16 mouse cellular contexts compared by ENCODE assay signal in the genomic region with DNA sequence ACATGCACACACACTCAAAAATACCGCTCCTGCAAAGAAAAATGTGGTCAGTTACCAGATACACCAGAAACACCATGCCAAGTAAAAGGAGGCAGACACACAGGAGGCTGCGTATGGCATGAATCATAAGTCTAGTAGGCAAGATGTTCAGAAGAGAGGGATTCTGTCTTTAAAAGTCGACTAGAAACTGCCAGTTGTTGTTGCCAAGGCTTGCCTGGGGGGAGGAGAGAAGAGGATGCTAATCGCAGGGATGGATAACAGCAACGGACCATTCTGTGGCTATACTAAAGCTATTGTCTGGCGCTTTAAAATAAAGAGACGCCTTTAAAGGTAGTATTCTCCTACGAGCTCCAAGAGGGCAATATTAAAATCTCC. TPM values are rescaled to one million over a fixed set of nuclear protein-coding genes. Genes with fewer than 3 reads are reported as not detected.
DNase-seq lines count a peak whose midpoint lies in the region; ATAC-seq lines count a peak whose summit lies in the region.
"Had no signal": no experiment of that assay in that cellular context is flagged by ENCODE, and none has a peak within 500 bp of the region (broad histone marks: within the 10 kb centered on the region; RNA-seq: fewer than 3 reads in every experiment).

No protein-coding gene starts in this region.

- H3K4me1 ChIP-seq in hindbrain, embryonic 13.5 days (replicated peaks): peaks cover 54% of the 10 kb centered on the region
- H3K4me1 ChIP-seq in hindbrain, embryonic 12.5 days: peaks cover 35% of the 10 kb centered on the region
- peaks cover 36% of the 10 kb centered on the region for H3K4me1 ChIP-seq in embryonic facial prominence, embryonic 14.5 days (ENCODE audit: control insufficient read depth, insufficient read depth, low read length)
- H3K4me1 ChIP-seq in neural tube, embryonic 15.5 days: peaks cover 60% of the 10 kb centered on the region

- 41% methylated on average over 8 of the region's 8 CpGs for WGBS in hindbrain, embryonic 13.5 days
- WGBS in hindbrain, embryonic 12.5 days: 53% methylated on average over 8 of the region's 8 CpGs
- WGBS in embryonic facial prominence, embryonic 14.5 days: 42% methylated on average over 8 of the region's 8 CpGs
- WGBS in neural tube, embryonic 15.5 days: 24% methylated on average over 8 of the region's 8 CpGs

- H3K4me2 ChIP-seq in hindbrain, embryonic 13.5 days: 0 out of 2 replicates have a peak overlapping the region, but pooled peaks have one; percentile 6
- no peak overlapping the region for H3K4me2 ChIP-seq in hindbrain, embryonic 12.5 days (replicated peaks)
- peak overlapping the region; percentile 10; the same call in 1 of the 2 replicates for H3K4me2 ChIP-seq in embryonic facial prominence, embryonic 14.5 days (ENCODE audit: low read depth, low read length)
- H3K4me2 ChIP-seq in neural tube, embryonic 15.5 days: peak overlapping the region; percentile 27
- H3K4me2 ChIP-seq: liver, embryonic 11.5 days had no signal

- DNase-seq in adrenal gland, adult 2 months: peak; percentile 38
- DNase-seq in adrenal gland, adult 8-10 months: no peak
- no peak for DNase-seq in embryonic facial prominence, embryonic 14.5 days (ENCODE audit: low spot score)
- no peak for DNase-seq in thymus, postnatal 0 days (ENCODE audit: low spot score)
- DNase-seq in left cerebral cortex, adult 8-10 months (ENCODE audit: low spot score in 2 of 2): no peak
- DNase-seq: cerebellum, adult 8-10 months; layer of hippocampus, postnatal 36 days; lung, postnatal 10 days; right cerebral cortex, postnatal 25 days; thymus, postnatal 4 days had no signal

- H3K9me3 ChIP-seq in hindbrain, embryonic 13.5 days: no peaks in the 10 kb centered on the region
- no peaks in the 10 kb centered on the region for H3K9me3 ChIP-seq in hindbrain, embryonic 12.5 days (replicated peaks)
- H3K9me3 ChIP-seq in embryonic facial prominence, embryonic 14.5 days (ENCODE audit: control insufficient read depth, low read length): no peaks in the 10 kb centered on the region
- no peaks in the 10 kb centered on the region for H3K9me3 ChIP-seq in neural tube, embryonic 15.5 days (replicated peaks)
- H3K9me3 ChIP-seq: forebrain, embryonic 10.5 days; midbrain, embryonic 10.5 days had no signal

- peaks cover 29% of the 10 kb centered on the region; the same call in 1 of the 2 replicates for H3K27me3 ChIP-seq in hindbrain, embryonic 13.5 days
- H3K27me3 ChIP-seq in hindbrain, embryonic 12.5 days: no peaks in the 10 kb centered on the region; the same call in 1 of the 2 replicates
- no peaks in the 10 kb centered on the region for H3K27me3 ChIP-seq in embryonic facial prominence, embryonic 14.5 days (replicated peaks; ENCODE audit: control insufficient read depth, insufficient read depth, low read length)
- no peaks in the 10 kb centered on the region for H3K27me3 ChIP-seq in neural tube, embryonic 15.5 days (replicated peaks)

- H3K4me3 ChIP-seq in hindbrain, embryonic 13.5 days: no peak overlapping the region
- no peak overlapping the region for H3K4me3 ChIP-seq in hindbrain, embryonic 12.5 days
- no peak overlapping the region for H3K4me3 ChIP-seq in embryonic facial prominence, embryonic 14.5 days (ENCODE audit: low read depth, low read length)
- H3K4me3 ChIP-seq in neural tube, embryonic 15.5 days (replicated peaks): no peak overlapping the region
- H3K4me3 ChIP-seq: forebrain, embryonic 10.5 days; midbrain, embryonic 10.5 days had no signal

- no peak overlapping the region for H3K27ac ChIP-seq in hindbrain, embryonic 13.5 days
- no peak overlapping the region for H3K27ac ChIP-seq in hindbrain, embryonic 12.5 days
- no peak overlapping the region for H3K27ac ChIP-seq in embryonic facial prominence, embryonic 14.5 days (replicated peaks; ENCODE audit: low read depth, low read length)
- H3K27ac ChIP-seq in neural tube, embryonic 15.5 days (replicated peaks): peak overlapping the region; percentile 33; the same call in 1 of the 2 replicates
- H3K27ac ChIP-seq: forebrain, embryonic 10.5 days had no signal

- no peak for ATAC-seq in hindbrain, embryonic 13.5 days (ENCODE audit: low FRiP score)
- ATAC-seq in hindbrain, embryonic 12.5 days (ENCODE audit: low FRiP score): no peak
- ATAC-seq in embryonic facial prominence, embryonic 14.5 days (ENCODE audit: low read depth): no peak
- no peak for ATAC-seq in neural tube, embryonic 15.5 days (ENCODE audit: low FRiP score)

- no peak overlapping the region for H3K9ac ChIP-seq in hindbrain, embryonic 13.5 days
- H3K9ac ChIP-seq in hindbrain, embryonic 12.5 days: no peak overlapping the region
- H3K9ac ChIP-seq in embryonic facial prominence, embryonic 14.5 days (ENCODE audit: low read depth, low read length): no peak overlapping the region
- H3K9ac ChIP-seq in neural tube, embryonic 15.5 days (replicated peaks): no peak overlapping the region

- no peaks in the 10 kb centered on the region for H3K36me3 ChIP-seq in hindbrain, embryonic 13.5 days
- H3K36me3 ChIP-seq in hindbrain, embryonic 12.5 days: no peaks in the 10 kb centered on the region
- no peaks in the 10 kb centered on the region for H3K36me3 ChIP-seq in embryonic facial prominence, embryonic 14.5 days (ENCODE audit: control insufficient read depth, insufficient read depth, low read length)
- H3K36me3 ChIP-seq in neural tube, embryonic 15.5 days: no peaks in the 10 kb centered on the region
- H3K36me3 ChIP-seq: forebrain, embryonic 10.5 days; midbrain, embryonic 10.5 days had no signal

RNA-seq across cellular contexts. Expression of a gene that starts 49.2 kb away (rescaled TPM):
- 10 to 100 TPM; 10.0 to 11.6 TPM for total RNA-seq in adrenal gland, adult 2 months (2021)
- polyA plus RNA-seq in adrenal gland, adult 2 months (2012; rRNA removed): 11.9 and 14.1 TPM in 2 replicates
- 10 to 100 TPM; 12.4 to 17.8 (median 14.6) TPM for total RNA-seq in adrenal gland, adult 8-10 months (2022)
- polyA plus RNA-seq in hindbrain, embryonic 13.5 days (2015; fragmentation: Nextera tagmentation; extraction: Ambion mirVana): 11.1 and 12.7 TPM in 2 replicates
- 11.7 and 12.9 TPM in 2 replicates for polyA plus RNA-seq in hindbrain, embryonic 12.5 days (2016; fragmentation: Nextera tagmentation; extraction: Ambion mirVana)
- 7.3 and 7.6 TPM in 2 replicates for polyA plus RNA-seq in embryonic facial prominence, embryonic 14.5 days (2014; fragmentation: Nextera tagmentation; extraction: Ambion mirVana)
- 17.5 and 21.4 TPM in 2 replicates for polyA plus RNA-seq in neural tube, embryonic 15.5 days (2015; fragmentation: Nextera tagmentation; extraction: Ambion mirVana)
- polyA plus RNA-seq in thymus, postnatal 0 days (2015; fragmentation: Nextera tagmentation; extraction: Ambion mirVana): 1.2 and 1.6 TPM in 2 replicates
- 10 to 100 TPM; 32.4 to 35.2 (median 33.9) TPM for total RNA-seq in left cerebral cortex, adult 8-10 months (2022)
